Mouse (Mus musculus) mature B cell (primary cell): Measurements from ENCODE around the gene Slc25a30.
"Not testable (repeated sequence)": the region's sequence is repeated elsewhere in the genome, so short reads cannot be mapped to it uniquely, and the experiment has no call there.

Experiments
- in situ Hi-C: fragments of 300-500 bp; cut with MboI; formaldehyde crosslinking; loops from 2 replicates; pipeline ENCODE4 v1.14.3; 2019

Slc25a30 gene

GRCm38 (mm10) chr14:75786868-75787793 is at the start of gene Slc25a30:
Gene Slc25a30, minus strand, starts transcription at chr14:75787037.
- in situ Hi-C loops, result no loop called here

- in situ Hi-C loops, result no loop called here
These were observed 49.7 kb upstream of the Slc25a30 start for GRCm38 (mm10) chr14:75836579-75836978.

- in situ Hi-C loops, result no loop called here
These were observed 48.0 kb upstream of the Slc25a30 start for GRCm38 (mm10) chr14:75834739-75835381.

- in situ Hi-C loops, result no loop called here
These were observed 47.5 kb upstream of the Slc25a30 start for GRCm38 (mm10) chr14:75834251-75834738.

- in situ Hi-C loops, result no loop called here
These were observed 46.9 kb upstream of the Slc25a30 start for GRCm38 (mm10) chr14:75833546-75834250.

- in situ Hi-C loops, result no loop called here
These were observed 46.1 kb upstream of the Slc25a30 start for GRCm38 (mm10) chr14:75832982-75833381.

GRCm38 (mm10) chr14:75832031-75832430 is 45.2 kb upstream of the Slc25a30 start:
- in situ Hi-C loops, result no loop called here

GRCm38 (mm10) chr14:75829817-75830216 is 43.0 kb upstream of the Slc25a30 start:
- in situ Hi-C loops, result not testable (repeated sequence)

- in situ Hi-C loops, result no loop called here
These were observed 42.3 kb upstream of the Slc25a30 start for GRCm38 (mm10) chr14:75828866-75829806.

GRCm38 (mm10) chr14:75828221-75828620 is 41.4 kb upstream of the Slc25a30 start:
- in situ Hi-C loops, result no loop called here

GRCm38 (mm10) chr14:75826851-75827410 is 40.1 kb upstream of the Slc25a30 start:
- in situ Hi-C loops, result no loop called here

GRCm38 (mm10) chr14:75820007-75820406 is 33.2 kb upstream of the Slc25a30 start:
- in situ Hi-C loops, result no loop called here

GRCm38 (mm10) chr14:75819341-75819740 is 32.5 kb upstream of the Slc25a30 start:
- in situ Hi-C loops, result no loop called here

GRCm38 (mm10) chr14:75818528-75818927 is 31.7 kb upstream of the Slc25a30 start:
- in situ Hi-C loops, result no loop called here

- in situ Hi-C loops, result no loop called here
These were observed 23.1 kb upstream of the Slc25a30 start for GRCm38 (mm10) chr14:75809931-75810330.

GRCm38 (mm10) chr14:75807800-75808199 is 21.0 kb upstream of the Slc25a30 start:
- in situ Hi-C loops, result no loop called here

GRCm38 (mm10) chr14:75797769-75798386 is 11.0 kb upstream of the Slc25a30 start:
- in situ Hi-C loops, result no loop called here

GRCm38 (mm10) chr14:75795918-75796317 is 9.1 kb upstream of the Slc25a30 start:
- in situ Hi-C loops, result no loop called here

GRCm38 (mm10) chr14:75794726-75795125 is 7.9 kb upstream of the Slc25a30 start:
- in situ Hi-C loops, result no loop called here

- in situ Hi-C loops, result no loop called here
These were observed 7.5 kb upstream of the Slc25a30 start for GRCm38 (mm10) chr14:75794324-75794723.
